Mouse (Mus musculus) lung, postnatal 10 days (tissue): ENCODE measurements around the gene Gm20837.
"Not testable (repeated sequence)": the region's sequence is repeated elsewhere in the genome, so short reads cannot be mapped to it uniquely, and the experiment has no call there.

ENCODE experiments used
- DNase-seq: peaks from one replicate; pipeline ENCODE4 v3.0.0; 2021

The Gm20837 gene

GRCm38 (mm10) chrY:90400948-90401347, at the start of gene Gm20837:
Gm20837 (plus strand) TSS chrY:90401248.
- not testable (repeated sequence) for DNase-seq
